Mouse (Mus musculus) layer of hippocampus, postnatal 36 days (tissue): ENCODE results near the gene Rorc. TPM values are rescaled to one million over a fixed set of nuclear protein-coding genes. Genes with fewer than 3 reads are reported as not detected.

Experiments
- DNase-seq, 2 experiments: peaks; one replicate each; pipeline ENCODE4 v3.0.0; 2022
- total RNA-seq, 2 experiments: library from RNA; stranded (reverse); gene quantifications; 2 replicates each; pipeline ENCODE4 v1.2.3; 2021

Rorc gene
- total RNA-seq, 2 experiments from 2014 or later: 0.57 to 0.86 TPM

GRCm38 (mm10) chr3:94377028-94377923 lies 4.7 kb downstream of the Rorc start:
- DNase-seq: no peak

- no peak for DNase-seq
Observed at GRCm38 (mm10) chr3:94379831-94380510, 7.4 kb downstream of the Rorc start.

GRCm38 (mm10) chr3:94382308-94382707 lies 9.7 kb downstream of the Rorc start:
- no peak for DNase-seq

DNA sequence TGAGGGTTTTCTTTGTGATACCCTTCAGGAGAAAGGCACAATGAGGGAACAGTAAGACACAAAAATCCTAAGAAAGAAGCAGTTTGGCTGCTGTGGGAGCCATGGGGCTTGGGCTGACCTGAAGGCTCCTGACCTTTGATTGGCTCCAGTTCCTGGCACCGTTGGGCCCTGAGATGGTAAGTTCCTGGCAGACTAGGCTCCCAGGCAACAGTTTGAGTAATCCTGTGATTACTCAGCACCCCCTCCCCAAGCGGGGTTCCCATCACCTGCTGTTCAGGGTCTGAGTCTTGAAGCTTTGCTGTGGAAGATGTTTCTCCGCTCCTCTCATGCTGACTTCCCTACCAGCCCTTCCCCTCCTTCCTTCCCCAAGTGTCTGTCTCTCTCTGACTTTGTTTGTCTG lies 10.9 kb downstream of the Rorc start:
- no peak for DNase-seq

DNA sequence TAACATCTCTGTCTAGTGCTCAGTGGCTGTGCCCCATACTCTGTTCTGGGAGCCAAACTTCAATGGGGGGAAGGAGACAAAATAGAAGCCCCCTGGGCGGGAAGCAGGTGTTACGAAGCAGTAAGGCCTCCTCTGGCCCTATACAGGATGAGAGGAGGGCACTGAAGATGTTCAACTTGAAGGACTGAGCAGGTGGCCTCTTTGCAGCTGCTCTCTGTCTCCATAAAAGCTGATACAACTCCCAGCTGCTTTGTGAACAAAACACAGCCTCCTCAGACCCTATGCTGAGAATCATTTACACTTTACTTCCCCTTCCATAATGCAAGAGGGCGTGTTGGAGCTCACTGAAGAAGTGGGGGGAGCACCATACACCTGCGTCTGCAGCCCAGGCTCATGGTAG lies 14.1 kb downstream of the Rorc start:
- DNase-seq: no peak

- DNase-seq: no peak
Observed at GRCm38 (mm10) chr3:94387391-94387790, 14.8 kb downstream of the Rorc start.

DNA sequence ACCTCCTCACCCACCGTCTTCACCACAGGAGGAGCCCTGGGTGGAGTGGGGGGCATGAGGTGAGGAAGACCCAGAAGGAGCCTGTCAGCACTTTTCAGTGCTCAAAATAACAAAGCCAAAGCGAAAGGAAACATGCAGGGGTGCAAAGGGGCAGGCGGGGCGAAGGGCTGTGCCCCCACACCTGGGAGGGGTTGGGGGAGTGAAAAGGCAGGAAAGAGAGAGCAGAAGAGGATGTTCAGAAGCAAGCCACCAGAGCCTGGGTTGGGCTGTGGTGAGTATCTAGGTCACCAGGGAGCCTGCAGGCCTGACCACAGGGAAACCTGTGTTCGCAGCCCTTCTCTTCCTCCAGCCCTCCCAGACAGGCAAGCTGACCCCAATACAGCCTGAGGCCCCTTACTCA lies 15.5 kb downstream of the Rorc start:
- DNase-seq: no peak

GRCm38 (mm10) chr3:94389420-94389819 lies 16.8 kb downstream of the Rorc start:
- DNase-seq: no peak

DNA sequence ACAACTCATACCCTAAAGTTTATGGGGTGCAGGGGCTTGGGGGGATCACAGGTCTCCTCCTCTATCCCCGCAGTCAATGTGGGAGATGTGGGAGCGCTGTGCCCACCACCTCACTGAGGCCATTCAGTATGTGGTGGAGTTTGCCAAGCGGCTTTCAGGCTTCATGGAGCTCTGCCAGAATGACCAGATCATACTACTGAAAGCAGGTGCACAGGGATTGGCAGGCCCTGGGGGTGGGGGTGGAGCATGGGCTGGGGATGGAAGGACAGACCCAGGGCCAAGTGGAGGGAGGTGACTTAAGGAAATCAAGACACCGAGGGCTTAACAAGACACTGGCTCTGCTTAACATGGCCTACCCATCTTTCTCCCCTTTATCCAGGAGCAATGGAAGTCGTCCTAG lies 18.4 kb downstream of the Rorc start:
- no peak for DNase-seq

GRCm38 (mm10) chr3:94392128-94392527 lies 19.5 kb downstream of the Rorc start:
- no peak for DNase-seq

DNA sequence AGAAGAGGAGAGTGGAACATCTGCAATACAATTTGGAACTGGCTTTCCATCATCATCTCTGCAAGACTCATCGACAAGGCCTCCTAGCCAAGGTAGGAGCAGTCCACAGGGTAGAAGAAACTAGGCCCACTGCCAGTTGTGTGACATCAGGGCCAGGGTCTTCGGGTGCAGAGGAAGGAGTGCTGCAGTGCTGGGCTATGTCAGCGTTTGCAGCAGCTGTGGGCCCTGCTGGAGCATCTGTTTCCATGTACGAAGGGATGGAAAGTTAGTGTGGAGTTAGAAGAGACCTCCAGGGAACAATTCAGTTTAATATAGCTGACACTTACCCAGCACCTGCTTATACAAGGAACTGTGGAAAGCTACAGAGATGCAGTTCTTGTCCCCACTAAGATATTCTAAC lies 20.5 kb downstream of the Rorc start:
- DNase-seq: no peak

DNA sequence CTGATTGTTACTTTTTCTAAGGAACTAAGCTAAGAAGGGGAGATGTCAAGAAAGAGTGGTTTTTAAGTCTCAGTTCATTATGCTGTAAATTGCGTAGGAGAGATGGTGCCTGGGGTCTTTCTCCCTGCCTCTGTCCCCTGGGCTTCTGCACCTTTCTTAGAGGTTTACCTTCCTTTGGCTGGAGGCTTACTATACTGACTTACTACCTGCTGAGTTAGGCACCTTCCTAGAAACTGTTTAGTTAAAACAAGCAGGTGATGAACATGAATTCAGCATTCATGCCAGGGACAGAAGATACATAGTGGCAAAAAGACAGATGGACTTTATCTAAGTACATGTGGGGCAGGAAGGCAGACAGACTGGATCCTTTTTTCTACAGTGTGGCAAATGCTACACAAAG lies 23.7 kb downstream of the Rorc start:
- no peak for DNase-seq

GRCm38 (mm10) chr3:94396851-94397250 lies 24.3 kb downstream of the Rorc start:
- no peak for DNase-seq

DNA sequence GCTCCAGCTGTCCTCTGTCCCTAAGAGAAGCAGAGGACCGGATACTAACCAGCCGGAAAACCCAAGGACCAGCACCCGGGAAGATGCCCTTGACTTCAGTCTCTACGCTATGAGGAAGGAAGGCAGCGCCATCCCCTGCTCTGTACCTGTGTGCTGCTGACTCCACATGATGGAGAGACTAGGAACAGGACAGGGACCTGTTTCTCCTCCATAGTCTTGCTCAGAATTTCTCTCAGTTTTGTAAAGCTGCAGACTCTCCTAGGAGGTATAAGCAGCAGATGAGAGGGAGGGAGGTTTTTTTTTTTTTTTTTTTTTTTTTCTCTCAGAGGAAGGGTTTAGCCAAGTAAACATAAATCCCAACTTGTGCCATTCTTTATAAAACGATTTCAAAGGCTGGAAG lies 25.6 kb downstream of the Rorc start, which contains the start of gene Lingo4:
Lingo4 (plus strand) TSS at position 301 of the 400 bp plus-strand sequence.
- DNase-seq: no peak

GRCm38 (mm10) chr3:94398943-94399481 lies 26.4 kb downstream of the Rorc start:
- no peak for DNase-seq

- DNase-seq: no peak
Observed at GRCm38 (mm10) chr3:94399663-94400310, 27.2 kb downstream of the Rorc start.

DNA sequence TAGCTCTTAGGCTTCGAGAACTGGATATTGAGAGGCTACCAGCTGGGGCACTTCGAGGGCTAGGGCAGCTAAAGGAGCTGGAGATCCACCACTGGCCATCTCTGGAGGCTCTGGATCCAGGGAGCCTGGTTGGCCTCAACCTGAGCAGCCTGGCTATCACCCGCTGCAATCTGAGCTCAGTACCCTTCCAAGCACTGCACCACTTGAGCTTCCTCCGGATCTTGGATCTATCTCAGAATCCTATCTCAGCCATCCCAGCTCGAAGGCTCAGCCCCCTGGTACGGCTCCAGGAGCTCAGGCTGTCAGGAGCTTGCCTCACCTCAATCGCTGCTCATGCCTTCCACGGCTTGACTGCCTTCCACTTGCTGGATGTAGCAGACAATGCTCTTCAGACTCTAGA lies 29.9 kb downstream of the Rorc start:
- no peak for DNase-seq

DNA sequence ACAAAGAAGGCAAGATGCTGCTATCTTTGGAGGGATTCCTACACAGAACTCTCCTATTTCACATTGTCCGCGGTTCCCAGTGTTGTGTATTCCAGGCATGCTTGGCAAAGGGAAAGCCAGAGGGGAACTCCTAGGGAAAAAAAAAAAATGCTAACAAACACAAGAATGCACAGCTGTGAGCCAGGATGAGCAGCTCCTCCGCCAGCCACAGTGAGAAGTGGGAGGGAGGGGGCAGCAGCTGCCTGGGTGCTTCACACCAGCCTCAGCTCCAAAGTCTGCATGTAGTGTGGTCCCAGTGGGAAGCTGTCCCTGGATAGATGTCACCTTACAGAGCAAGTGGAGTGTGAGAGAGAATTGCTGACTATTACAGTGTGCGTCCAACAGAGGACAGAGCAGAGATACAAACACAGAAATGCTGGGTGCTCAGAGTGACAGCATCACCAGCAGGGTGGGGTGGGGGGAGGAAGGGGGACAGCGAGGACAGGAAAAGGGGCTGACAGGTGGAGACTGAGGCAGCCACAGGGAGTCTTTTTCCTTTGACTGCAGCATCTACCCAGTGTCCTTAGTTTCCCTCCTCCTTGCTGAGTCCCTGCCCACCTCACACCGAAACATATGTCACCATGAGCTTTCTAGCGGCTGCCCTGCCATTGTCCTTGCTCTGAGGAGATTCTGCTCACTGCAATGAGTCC lies 31.9 kb downstream of the Rorc start:
- no peak for DNase-seq

DNA sequence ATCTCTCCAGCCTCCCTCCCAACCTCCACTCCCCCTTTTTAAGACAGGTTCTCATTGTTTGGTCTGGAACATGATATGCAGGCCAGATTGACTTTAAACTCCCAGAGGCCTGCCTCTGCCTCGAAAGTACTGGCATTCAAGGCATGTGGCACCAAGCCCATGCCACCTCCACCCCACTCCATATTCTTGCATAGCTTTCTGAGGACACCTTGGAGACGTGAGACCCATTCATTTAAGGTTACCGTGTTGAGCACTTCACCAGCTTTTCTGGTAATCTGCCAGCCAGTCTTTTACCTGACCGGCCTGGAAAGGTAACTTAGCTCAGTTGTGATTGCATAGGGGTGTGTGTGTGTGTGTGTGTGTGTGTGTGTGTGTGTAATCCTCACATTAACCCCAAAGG lies 33.0 kb downstream of the Rorc start:
- DNase-seq: no peak

DNA sequence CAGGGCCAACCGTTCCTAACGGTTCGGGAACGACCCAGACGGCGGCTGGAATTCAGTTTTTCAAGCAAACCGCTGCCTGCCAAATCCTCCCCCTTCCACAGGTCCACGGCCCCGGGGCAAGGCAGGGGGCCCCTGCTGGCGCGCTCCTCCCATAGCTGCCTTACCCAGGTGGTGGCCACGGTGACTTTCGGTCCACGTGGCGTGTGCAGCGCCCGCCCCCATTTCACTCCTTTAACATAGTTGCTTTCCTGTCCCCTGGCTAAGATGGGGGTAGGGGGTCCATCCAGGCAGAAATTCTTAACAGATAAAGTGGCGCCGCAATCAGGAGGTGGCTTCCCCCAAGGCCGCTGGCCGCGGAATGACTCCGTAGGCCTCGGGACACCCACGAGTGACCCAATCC lies 39.9 kb downstream of the Rorc start:
- DNase-seq: no peak

GRCm38 (mm10) chr3:94413031-94413679 lies 40.6 kb downstream of the Rorc start, which contains the start of gene Tdrkh:
Gene Tdrkh, plus strand, starts transcription at chr3:94413273.
- peak; percentile 98 for DNase-seq

DNA sequence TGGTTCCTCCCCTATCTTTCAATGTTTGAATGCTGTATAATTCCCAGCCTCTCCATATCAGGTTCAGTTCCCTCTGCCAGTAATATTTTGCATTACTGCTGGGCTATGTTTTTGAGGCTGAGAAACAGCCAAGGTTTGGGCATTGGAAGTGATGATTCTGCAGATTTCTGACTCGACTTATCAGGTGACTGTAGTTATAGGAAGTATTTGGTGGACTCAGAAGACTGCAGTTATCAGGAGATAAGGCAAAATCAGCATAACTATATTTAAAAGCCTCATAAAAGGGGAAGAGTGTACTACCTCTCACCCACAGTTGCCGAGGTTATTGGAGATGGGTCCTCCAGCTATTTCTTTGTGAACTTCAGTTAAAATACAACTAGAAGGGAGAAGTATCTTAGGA lies 58.4 kb downstream of the Rorc start:
- no peak for DNase-seq
